ENCODE assay signal across 12 mouse cellular contexts in the genomic region with DNA sequence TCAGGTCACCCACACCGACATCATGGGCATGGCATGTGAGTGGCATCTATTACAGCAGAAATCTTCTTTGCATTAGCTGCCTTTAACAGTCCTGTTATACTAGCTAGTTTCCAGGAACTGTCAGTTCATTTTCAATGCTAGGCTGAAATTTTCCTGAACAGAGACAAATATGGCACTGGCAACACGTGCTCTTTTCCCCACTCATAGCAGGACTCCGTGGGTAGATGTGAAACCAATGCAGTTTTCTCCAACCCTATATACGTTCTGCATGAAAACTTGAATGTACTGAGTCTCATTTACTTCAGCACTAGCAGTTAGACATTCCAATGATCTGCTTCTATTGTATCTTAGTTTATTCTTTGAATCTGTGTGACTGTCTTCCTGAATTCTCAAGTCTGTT. TPM values are rescaled to one million over a fixed set of nuclear protein-coding genes. Genes with fewer than 3 reads are reported as not detected.
"Had no signal": no experiment of that assay in that cellular context is flagged by ENCODE, and none has a peak within 500 bp of the region (broad histone marks: within the 10 kb centered on the region; RNA-seq: fewer than 3 reads in every experiment).

No protein-coding gene starts in this region.

- DNase-seq: liver, embryonic 13.5 days; liver, postnatal 0 days; lung, adult 2 months; lung, postnatal 14 days; lung, postnatal 36 days; thymus, adult 2 months; thymus, postnatal 25 days; thymus, postnatal 4 days had no signal

RNA-seq across cellular contexts. Expression of a gene that starts 20.2 kb away (rescaled TPM):
- total RNA-seq: megakaryocyte progenitor cell, adult 5-6 weeks; midbrain, postnatal 0 days; monocyte, adult 5-6 weeks; neutrophil, adult 5-6 weeks had no signal
